25 mouse cellular contexts compared by ENCODE assay signal in the genomic region with DNA sequence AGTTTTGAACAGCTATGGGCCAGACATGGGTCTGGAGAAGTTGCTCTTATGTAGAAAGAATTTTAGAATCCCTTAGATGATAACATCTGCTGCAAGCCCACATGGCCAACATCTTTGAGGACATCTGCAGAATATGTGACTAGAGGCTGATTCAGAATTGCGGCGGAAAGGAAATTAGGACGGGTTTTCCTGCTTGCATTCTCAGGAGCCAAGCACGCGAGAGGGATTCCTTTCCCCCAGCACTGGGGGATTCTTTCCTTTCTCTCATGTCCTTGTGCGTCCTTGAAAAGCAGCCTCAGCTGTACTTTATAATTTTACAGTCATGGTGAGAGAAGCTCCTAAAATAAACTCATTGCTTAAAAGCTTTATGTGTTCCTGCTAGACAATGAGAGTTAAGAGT.
DNase-seq lines count a peak whose midpoint lies in the region; ATAC-seq lines count a peak whose summit lies in the region.
"Had no signal": no experiment of that assay in that cellular context is flagged by ENCODE, and none has a peak within 500 bp of the region (broad histone marks: within the 10 kb centered on the region; RNA-seq: fewer than 3 reads in every experiment).

No protein-coding gene starts in this region.

- H3K27ac ChIP-seq in embryonic facial prominence, embryonic 13.5 days, result peak overlapping the region; percentile 33
- no peak overlapping the region for H3K27ac ChIP-seq in embryonic facial prominence, embryonic 10.5 days (replicated peaks)
- peak overlapping the region; percentile 72 for H3K27ac ChIP-seq in hindbrain, embryonic 10.5 days
- no peak overlapping the region for H3K27ac ChIP-seq in hindbrain, embryonic 14.5 days
- H3K27ac ChIP-seq: forebrain, embryonic 12.5 days; forebrain, embryonic 15.5 days; heart, adult 2 months; hindbrain, embryonic 13.5 days; hindbrain, postnatal 0 days had no signal

- H3K9me3 ChIP-seq in embryonic facial prominence, embryonic 13.5 days, result no peaks in the 10 kb centered on the region
- no peaks in the 10 kb centered on the region for H3K9me3 ChIP-seq in embryonic facial prominence, embryonic 10.5 days
- no peaks in the 10 kb centered on the region for H3K9me3 ChIP-seq in hindbrain, embryonic 10.5 days
- H3K9me3 ChIP-seq in hindbrain, embryonic 14.5 days (ENCODE audit: control insufficient read depth, low read length), result no peaks in the 10 kb centered on the region
- H3K9me3 ChIP-seq: forebrain, embryonic 12.5 days; forebrain, embryonic 15.5 days; hindbrain, embryonic 13.5 days had no signal

- peaks cover 33% of the 10 kb centered on the region for H3K4me1 ChIP-seq in embryonic facial prominence, embryonic 13.5 days
- peaks cover 29% of the 10 kb centered on the region for H3K4me1 ChIP-seq in embryonic facial prominence, embryonic 10.5 days
- H3K4me1 ChIP-seq in hindbrain, embryonic 10.5 days (replicated peaks), result peaks cover 41% of the 10 kb centered on the region
- peaks cover 11% of the 10 kb centered on the region for H3K4me1 ChIP-seq in hindbrain, embryonic 14.5 days (replicated peaks; ENCODE audit: control insufficient read depth, insufficient read depth, low read length)

- H3K27me3 ChIP-seq in embryonic facial prominence, embryonic 13.5 days, result no peaks in the 10 kb centered on the region
- no peaks in the 10 kb centered on the region; the same call in 1 of the 2 replicates for H3K27me3 ChIP-seq in embryonic facial prominence, embryonic 10.5 days (replicated peaks; ENCODE audit: low read depth, poor library complexity, severe bottlenecking)
- peaks cover 9% of the 10 kb centered on the region for H3K27me3 ChIP-seq in hindbrain, embryonic 10.5 days (ENCODE audit: insufficient read depth, poor library complexity, severe bottlenecking)
- H3K27me3 ChIP-seq in hindbrain, embryonic 14.5 days (ENCODE audit: control insufficient read depth, insufficient read depth, low read length), result no peaks in the 10 kb centered on the region
- H3K27me3 ChIP-seq: forebrain, embryonic 15.5 days; hindbrain, embryonic 13.5 days; Patski had no signal

- H3K4me2 ChIP-seq in embryonic facial prominence, embryonic 13.5 days, result no peak overlapping the region
- H3K4me2 ChIP-seq in hindbrain, embryonic 14.5 days (replicated peaks), result no peak overlapping the region
- H3K4me2 ChIP-seq: forebrain, embryonic 12.5 days; forebrain, embryonic 15.5 days; heart, embryonic 11.5 days; hindbrain, embryonic 13.5 days had no signal

- WGBS in embryonic facial prominence, embryonic 13.5 days, result 24% methylated on average over 6 of the region's 6 CpGs
- WGBS in embryonic facial prominence, embryonic 10.5 days, result 54% methylated on average over 6 of the region's 6 CpGs
- 39% methylated on average over 6 of the region's 6 CpGs for WGBS in hindbrain, embryonic 10.5 days
- WGBS in hindbrain, embryonic 14.5 days, result 24% methylated on average over 6 of the region's 6 CpGs

- ATAC-seq in embryonic facial prominence, embryonic 13.5 days (ENCODE audit: insufficient number of reproducible peaks, insufficient read depth, low FRiP score, low TSS enrichment, low read depth), result no peak
- no peak for ATAC-seq in hindbrain, embryonic 14.5 days (ENCODE audit: low FRiP score)
- ATAC-seq: forebrain, embryonic 15.5 days; hindbrain, postnatal 0 days; inflammation-experienced regulatory T-cells, adult 6 months; intestine, embryonic 16.5 days; Patski had no signal

- no peak overlapping the region for H3K4me3 ChIP-seq in embryonic facial prominence, embryonic 13.5 days
- no peak overlapping the region for H3K4me3 ChIP-seq in embryonic facial prominence, embryonic 10.5 days
- H3K4me3 ChIP-seq in hindbrain, embryonic 10.5 days, result no peak overlapping the region
- H3K4me3 ChIP-seq in hindbrain, embryonic 14.5 days (replicated peaks; ENCODE audit: low read length), result no peak overlapping the region
- H3K4me3 ChIP-seq: forebrain, embryonic 12.5 days; forebrain, embryonic 15.5 days; heart, adult 2 months; hindbrain, embryonic 13.5 days had no signal

- DNase-seq in embryonic facial prominence, embryonic 10.5 days (ENCODE audit: low spot score), result no peak
- no peak for DNase-seq in hindbrain, embryonic 10.5 days (ENCODE audit: low spot score)
- DNase-seq in hindbrain, embryonic 14.5 days (ENCODE audit: low spot score), result no peak
- DNase-seq in right cerebral cortex, postnatal 10 days (ENCODE audit: low spot score in 2 of 2), result peak; percentile 31 to 38
- DNase-seq in right cerebral cortex, postnatal 14 days, result no peak
- DNase-seq in layer of hippocampus, adult 9-10 months (ENCODE audit: low spot score), result no peak
- no peak for DNase-seq in thymus, postnatal 0 days (ENCODE audit: low spot score)
- DNase-seq: adrenal gland, postnatal 10 days; adrenal gland, postnatal 36 days; cerebellum, adult 11 months; cerebellum, adult 2 months; cerebellum, adult 9-11 months; cerebellum, postnatal 25 days; embryo, embryonic 11 days; gastrocnemius, postnatal 25 days; heart, adult 2 months had no signal

- H3K36me3 ChIP-seq in embryonic facial prominence, embryonic 13.5 days, result no peaks in the 10 kb centered on the region
- H3K36me3 ChIP-seq in embryonic facial prominence, embryonic 10.5 days (replicated peaks), result peaks cover 18% of the 10 kb centered on the region; the same call in 1 of the 2 replicates
- peaks cover 11% of the 10 kb centered on the region for H3K36me3 ChIP-seq in hindbrain, embryonic 10.5 days
- H3K36me3 ChIP-seq in hindbrain, embryonic 14.5 days (replicated peaks; ENCODE audit: control insufficient read depth, insufficient read depth), result no peaks in the 10 kb centered on the region
- H3K36me3 ChIP-seq: forebrain, embryonic 15.5 days; hindbrain, embryonic 13.5 days had no signal

- no peak overlapping the region for H3K9ac ChIP-seq in embryonic facial prominence, embryonic 13.5 days
- H3K9ac ChIP-seq in hindbrain, embryonic 14.5 days, result no peak overlapping the region
- H3K9ac ChIP-seq: forebrain, embryonic 12.5 days; forebrain, embryonic 15.5 days; hindbrain, embryonic 13.5 days had no signal

Comparison
In these comparisons a context has a peak if more than half of its experiments do, and no peak if none do; other contexts are left out.
1. H3K27ac ChIP-seq: peak in embryonic facial prominence, embryonic 13.5 days (single experiment) and hindbrain, embryonic 10.5 days (single experiment); none in embryonic facial prominence, embryonic 10.5 days (single experiment) and hindbrain, embryonic 14.5 days (single experiment).
2. DNase-seq: peak in right cerebral cortex, postnatal 10 days (2 of 2); none in embryonic facial prominence, embryonic 10.5 days (single experiment), hindbrain, embryonic 10.5 days (single experiment), hindbrain, embryonic 14.5 days (single experiment), right cerebral cortex, postnatal 14 days (single experiment), layer of hippocampus, adult 9-10 months (single experiment) and thymus, postnatal 0 days (single experiment).